Mouse (Mus musculus) kidney, embryonic 16.5 days (tissue): ENCODE data around the gene Spen. TPM values are rescaled to one million over a fixed set of nuclear protein-coding genes. Genes with fewer than 3 reads are reported as not detected.

Source experiments
- ATAC-seq: fragments of 200-750 bp; cut with Nextera tagmentation; 2 replicates; pipeline ENCODE4 v1.8.0; 2017; ENCODE audit warnings: moderate TSS enrichment; ENCODE audit not compliant: low FRiP score, low TSS enrichment
- H3K27ac ChIP-seq: fragments of 300-500 bp; sonication (generic); 2 replicates; pipeline ENCODE4 v1.5.1; 2014; ENCODE audit warnings: low read length
- H3K27me3 ChIP-seq: fragments of 300-500 bp; sonication (generic); 2 replicates; pipeline ENCODE4 v1.6.1; 2014; ENCODE audit warnings: low read length, control low read depth, mixed read lengths; ENCODE audit not compliant: insufficient read depth
- H3K36me3 ChIP-seq: fragments of 300-500 bp; sonication (generic); 2 replicates; pipeline ENCODE4 v1.6.1; 2014; ENCODE audit warnings: low read length, control low read depth, mixed read lengths; ENCODE audit not compliant: insufficient read depth
- H3K4me1 ChIP-seq: fragments of 300-500 bp; sonication (generic); 2 replicates; pipeline ENCODE4 v1.6.1; 2014; ENCODE audit warnings: low read length, control low read depth, mixed read lengths; ENCODE audit not compliant: insufficient read depth
- H3K4me2 ChIP-seq: fragments of 300-500 bp; sonication (generic); replicated peaks from 2 replicates; pipeline ENCODE4 v1.6.1; 2014; ENCODE audit warnings: low read depth, low read length
- H3K4me3 ChIP-seq: fragments of 300-500 bp; sonication (generic); 2 replicates; pipeline ENCODE4 v1.5.1; 2014; ENCODE audit warnings: mild to moderate bottlenecking, low read length
- H3K9ac ChIP-seq: fragments of 300-500 bp; sonication (generic); replicated peaks from 2 replicates; pipeline ENCODE4 v1.6.1; 2014; ENCODE audit warnings: low read length
- H3K9me3 ChIP-seq: fragments of 300-500 bp; sonication (generic); 2 replicates; pipeline ENCODE4 v1.6.1; 2016; ENCODE audit warnings: low read length, control low read depth
- WGBS: fragments of 180-500 bp; shearing (Covaris S2); extraction: QIAGEN DNeasy Blood & Tissue Kit; methylation state at CpG from one replicate; pipeline ENCODE4 v1.1.7; 2014; 5-methylcytosine and 5-hydroxymethylcytosine counted together
- polyA plus RNA-seq: library from polyadenylated mRNA; unstranded; fragments of >200 nt; fragmentation: Nextera tagmentation; extraction: Ambion mirVana; gene quantifications from 2 replicates; pipeline ENCODE4 v1.2.1, GENCODE M21; 2015

The Spen gene
- polyA plus RNA-seq, 1 experiment from 2014 or later: 10.5 TPM

DNA sequence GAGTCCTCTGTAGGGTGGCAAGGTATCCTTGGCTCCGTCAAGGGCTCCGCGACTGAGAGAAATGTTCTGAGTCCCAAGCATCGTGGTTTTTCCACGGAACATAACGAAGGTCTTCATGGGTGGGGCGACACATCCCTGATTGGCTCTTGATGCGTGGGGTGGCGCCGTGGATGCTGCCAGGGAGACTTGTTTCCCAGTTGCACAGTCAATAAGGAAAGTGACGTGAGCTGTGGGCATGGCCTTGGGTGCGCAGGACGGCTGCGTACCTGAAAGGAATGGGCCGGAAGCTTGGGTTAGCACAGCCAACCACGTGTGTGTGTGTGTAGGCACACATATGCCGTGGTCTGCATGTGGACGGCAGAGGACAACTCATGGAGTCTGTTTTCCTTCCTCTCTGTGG lies 105.2 kb downstream of the Spen start:
- H3K4me2 ChIP-seq: no peak overlapping the region
- H3K27me3 ChIP-seq: no peaks in the 10 kb centered on the region
- no peak overlapping the region for H3K27ac ChIP-seq
- WGBS: 81% methylated on average over 18 of the region's 18 CpGs
- no peak for ATAC-seq
- no peaks in the 10 kb centered on the region for H3K36me3 ChIP-seq
- H3K4me1 ChIP-seq: no peaks in the 10 kb centered on the region
- no peaks in the 10 kb centered on the region for H3K9me3 ChIP-seq
- no peak overlapping the region for H3K9ac ChIP-seq
- no peak overlapping the region for H3K4me3 ChIP-seq

DNA sequence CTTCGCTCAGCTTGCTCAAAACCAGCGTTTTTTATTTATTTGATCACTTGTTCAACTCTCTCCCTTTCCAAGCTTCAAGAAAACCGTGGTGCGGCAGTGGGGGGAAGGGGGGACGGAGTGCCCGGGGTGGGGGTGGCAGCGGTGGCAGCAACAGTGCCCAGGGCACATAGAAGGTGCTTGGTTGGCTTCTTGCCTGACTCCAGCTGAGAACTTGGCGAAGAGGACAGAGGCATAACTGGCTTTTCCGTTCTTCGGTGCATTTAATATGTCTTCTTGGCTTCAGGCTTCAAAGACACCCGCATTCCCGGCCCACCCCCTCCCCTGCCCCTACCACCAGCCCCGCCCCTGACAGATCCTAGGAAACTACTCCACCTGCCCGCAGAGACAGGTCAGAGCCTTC lies 105.7 kb downstream of the Spen start:
- ATAC-seq: no peak
- no peaks in the 10 kb centered on the region for H3K27me3 ChIP-seq

DNA sequence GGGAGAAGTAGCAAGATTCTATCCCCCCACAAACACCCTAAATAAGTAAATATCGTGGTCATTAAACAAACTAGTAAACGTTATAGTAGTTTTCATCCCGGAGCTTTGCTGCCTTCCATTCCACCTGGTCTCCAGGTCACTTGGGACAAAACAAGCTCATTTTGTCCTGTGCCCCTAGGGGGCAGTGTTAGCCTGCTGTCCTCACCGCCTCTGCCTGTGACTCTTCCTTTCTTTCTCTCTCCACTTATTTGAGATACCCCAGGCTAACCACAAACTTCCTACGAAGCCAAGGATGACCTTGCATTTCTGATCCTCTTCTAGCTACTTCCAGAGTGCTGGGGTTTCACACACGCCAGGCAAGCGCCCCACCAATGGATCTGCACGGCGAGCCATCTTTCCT lies 107.4 kb downstream of the Spen start:
- Histone ChIP-seq H3K9me3 (no peaks in the 10 kb centered on the region), H3K9ac (no peak overlapping the region), H3K36me3 (no peaks in the 10 kb centered on the region), H3K4me3 (no peak overlapping the region), H3K27ac (no peak overlapping the region), H3K4me1 (peaks cover 10% of the 10 kb centered on the region; the same call in 1 of the 2 replicates), H3K4me2 (no peak overlapping the region), H3K27me3 (no peaks in the 10 kb centered on the region)
- ATAC-seq: no peak
- WGBS: 40% methylated on average over 9 of the region's 9 CpGs

More for the DNA sequence above, 105.7 kb downstream of the Spen start:
- whole genome bisulfite sequencing: 54% methylated on average over 13 of the region's 14 CpGs
- Histone ChIP-seq H3K36me3 (no peaks in the 10 kb centered on the region), H3K4me1 (no peaks in the 10 kb centered on the region), H3K4me3 (no peak overlapping the region), H3K9me3 (no peaks in the 10 kb centered on the region), H3K4me2 (no peak overlapping the region), H3K27ac (no peak overlapping the region), H3K9ac (no peak overlapping the region)

DNA sequence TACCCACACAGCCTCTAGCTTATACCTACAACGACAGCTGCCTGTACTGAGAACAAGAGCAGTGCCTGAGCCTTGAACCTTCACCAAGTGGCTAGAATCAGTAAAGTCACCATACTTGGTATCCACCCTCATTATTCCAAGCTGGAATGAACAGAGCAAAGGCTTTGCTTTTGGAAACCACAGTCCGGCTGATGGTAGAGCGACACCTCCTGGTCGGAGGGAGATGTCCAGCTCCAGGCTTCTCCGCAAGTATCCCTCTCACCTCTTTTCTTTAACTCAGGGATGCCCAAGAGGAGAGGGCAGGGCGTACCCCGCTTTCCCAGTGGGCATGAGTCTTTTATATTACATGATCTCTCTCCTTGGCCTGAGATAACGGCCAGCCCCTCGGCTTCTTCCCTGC lies 108.5 kb downstream of the Spen start:
- Histone ChIP-seq H3K9ac (no peak overlapping the region), H3K4me2 (no peak overlapping the region), H3K36me3 (no peaks in the 10 kb centered on the region), H3K9me3 (no peaks in the 10 kb centered on the region), H3K4me1 (peaks cover 19% of the 10 kb centered on the region), H3K4me3 (no peak overlapping the region), H3K27ac (no peak overlapping the region), H3K27me3 (no peaks in the 10 kb centered on the region)
- ATAC-seq: no peak
- 52% methylated on average over 9 of the region's 9 CpGs for WGBS

DNA sequence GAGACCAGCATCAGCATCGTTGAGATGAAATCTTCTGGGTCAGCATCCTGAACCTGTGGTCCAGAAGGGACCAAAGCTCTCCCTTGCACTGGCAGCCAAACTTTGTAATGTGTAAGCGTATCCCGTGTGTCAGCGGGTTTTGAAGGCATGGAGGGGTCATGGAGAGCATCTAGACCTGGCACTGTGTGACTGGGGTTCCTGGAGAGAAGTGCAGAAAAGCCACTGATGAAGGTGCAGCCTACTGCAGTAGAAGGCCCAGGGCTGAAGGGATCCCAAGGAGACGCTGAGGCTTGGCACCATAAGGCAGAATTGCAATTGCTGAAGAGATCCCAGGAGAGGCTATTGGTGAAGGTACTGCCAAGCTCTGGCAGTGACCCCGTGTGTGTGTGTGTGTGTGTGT lies 109.0 kb downstream of the Spen start:
- no peaks in the 10 kb centered on the region for H3K36me3 ChIP-seq
- H3K27me3 ChIP-seq: no peaks in the 10 kb centered on the region
- no peaks in the 10 kb centered on the region for H3K9me3 ChIP-seq
- WGBS: 81% methylated on average over 6 of the region's 6 CpGs
- no peak overlapping the region for H3K4me2 ChIP-seq
- H3K4me3 ChIP-seq: no peak overlapping the region
- no peak overlapping the region for H3K9ac ChIP-seq
- ATAC-seq: no peak
- peaks cover 19% of the 10 kb centered on the region for H3K4me1 ChIP-seq
- no peak overlapping the region for H3K27ac ChIP-seq

DNA sequence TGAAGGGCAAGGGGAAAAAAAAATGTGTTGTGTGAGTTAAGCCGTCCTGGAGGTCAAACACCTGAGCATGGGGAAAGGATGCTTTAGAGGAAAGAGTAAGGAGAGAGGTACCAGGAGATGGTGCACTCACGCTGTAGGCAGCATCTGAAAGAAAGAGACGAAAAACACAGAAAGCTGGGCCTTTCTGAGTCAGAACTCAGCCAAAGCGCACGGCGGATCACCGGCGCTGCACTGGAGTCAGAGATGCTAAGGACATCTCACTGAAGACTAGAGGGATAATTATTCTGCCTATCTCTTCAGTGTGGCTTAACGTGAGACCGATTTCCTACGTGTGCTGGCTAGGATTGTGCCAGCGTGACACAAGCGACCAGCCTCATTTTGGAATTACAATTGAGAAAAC lies 110.5 kb downstream of the Spen start:
- H3K36me3 ChIP-seq: no peaks in the 10 kb centered on the region
- no peaks in the 10 kb centered on the region for H3K27me3 ChIP-seq
- H3K4me1 ChIP-seq: peaks cover 19% of the 10 kb centered on the region
- H3K4me2 ChIP-seq: no peak overlapping the region
- H3K27ac ChIP-seq: no peak overlapping the region
- no peak for ATAC-seq
- no peaks in the 10 kb centered on the region for H3K9me3 ChIP-seq
- 85% methylated on average over 13 of the region's 13 CpGs for WGBS
- no peak overlapping the region for H3K4me3 ChIP-seq
- no peak overlapping the region for H3K9ac ChIP-seq

DNA sequence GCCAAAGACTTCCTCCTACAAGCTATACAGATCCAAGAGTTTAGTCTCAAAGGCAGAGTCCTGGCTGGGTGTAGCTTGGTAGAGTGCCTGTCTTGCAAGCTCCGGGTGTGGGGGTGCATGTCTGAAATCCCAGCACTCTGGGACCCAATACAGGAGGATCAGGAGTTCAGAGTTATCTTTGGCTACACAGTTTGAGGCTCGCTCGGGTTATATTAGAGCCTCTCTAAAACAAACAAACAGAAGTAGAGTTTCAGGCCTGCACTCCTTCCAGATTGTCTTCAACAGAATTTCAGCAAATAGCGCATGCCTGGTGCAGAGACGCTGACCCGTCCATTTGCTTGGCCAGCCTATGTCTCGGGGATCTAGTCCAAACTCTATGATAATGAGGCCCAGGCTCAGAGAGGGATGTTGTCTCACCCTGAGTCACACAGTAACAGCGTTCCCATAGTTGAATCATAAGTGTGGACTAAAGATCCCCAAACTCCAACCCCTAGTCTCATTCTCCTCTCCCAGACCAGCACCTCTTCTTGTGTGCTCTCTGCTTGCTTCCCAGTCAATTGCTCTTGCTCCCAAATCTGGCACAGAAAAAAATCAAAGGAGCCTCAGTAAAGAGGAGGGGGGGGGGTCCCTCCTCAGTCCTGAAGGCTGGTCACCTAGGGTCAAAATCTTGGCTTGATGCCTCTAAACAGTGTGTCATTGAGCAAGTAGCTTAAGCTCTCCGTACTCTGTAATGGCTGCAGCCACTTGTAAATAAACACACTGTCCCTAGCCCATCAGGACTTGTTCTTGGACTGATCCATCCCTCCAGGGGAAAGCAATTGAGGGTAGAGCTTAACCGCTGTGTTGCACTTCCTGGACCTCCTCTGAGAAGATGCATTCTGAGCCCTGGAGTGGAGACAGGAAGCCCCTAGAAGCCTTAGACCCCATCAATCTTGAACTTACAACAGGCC lies 111.3 kb downstream of the Spen start:
- H3K4me3 ChIP-seq: no peak overlapping the region
- no peak overlapping the region for H3K9ac ChIP-seq
- peak overlapping the region; percentile 58; the same call in 1 of the 2 replicates for H3K27ac ChIP-seq
- no peak overlapping the region for H3K4me2 ChIP-seq
- no peak for ATAC-seq
- H3K4me1 ChIP-seq: peaks cover 19% of the 10 kb centered on the region
- WGBS: 70% methylated on average over 10 of the region's 10 CpGs
- H3K36me3 ChIP-seq: no peaks in the 10 kb centered on the region
- no peaks in the 10 kb centered on the region for H3K9me3 ChIP-seq
- H3K27me3 ChIP-seq: no peaks in the 10 kb centered on the region; the same call in 1 of the 2 replicates

DNA sequence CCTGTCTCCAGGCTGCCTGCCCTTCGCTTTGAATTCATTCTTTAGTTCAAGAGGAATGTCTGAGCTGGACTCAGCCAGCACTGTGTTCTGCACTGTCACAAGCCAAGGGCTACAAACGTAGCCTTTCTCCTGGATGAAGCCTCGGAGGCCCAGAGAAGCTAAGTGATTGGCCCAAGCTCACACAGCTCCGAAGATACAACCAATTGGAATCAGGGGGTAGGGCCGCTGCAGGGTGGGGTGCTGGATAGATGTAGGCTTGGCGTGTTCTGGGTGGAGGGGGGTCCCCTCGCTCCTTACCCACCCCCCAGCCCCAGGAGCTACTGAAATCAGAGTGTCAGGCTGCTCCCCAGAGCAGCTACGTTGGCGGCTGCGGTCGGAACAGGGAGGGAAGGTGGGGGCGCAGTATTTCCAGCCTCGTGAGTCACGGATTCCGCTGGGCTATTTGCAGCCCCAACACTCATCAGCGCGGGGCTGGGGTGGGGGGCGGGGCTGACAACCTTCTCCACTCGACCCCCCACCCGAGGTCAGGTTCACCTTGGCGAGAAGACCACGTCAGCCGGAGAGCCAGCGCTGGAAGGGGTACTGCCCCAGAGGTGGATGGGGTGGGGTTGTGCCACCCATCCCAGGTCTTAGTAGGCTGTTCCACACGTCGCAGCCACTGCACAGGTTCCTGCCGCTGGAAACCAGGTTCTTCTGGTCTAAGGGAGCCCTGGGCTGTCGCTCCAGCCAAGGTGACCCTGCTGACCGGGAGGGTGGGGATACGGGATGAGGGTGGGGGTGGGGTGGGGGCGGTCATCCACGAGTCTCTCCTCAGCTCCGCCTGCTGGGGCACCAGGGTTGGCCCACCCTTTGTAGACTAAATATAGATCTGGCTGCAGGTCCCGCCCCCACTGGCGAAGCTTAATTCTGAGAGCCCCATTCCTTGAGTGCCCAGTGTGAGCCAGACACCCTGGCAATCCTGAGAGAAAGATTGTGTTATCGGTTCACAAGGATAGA lies 112.6 kb downstream of the Spen start:
- WGBS: 4% methylated on average over 36 of the region's 36 CpGs
- peak overlapping the region; percentile 73 for H3K4me2 ChIP-seq
- H3K4me1 ChIP-seq: peaks cover 30% of the 10 kb centered on the region
- H3K9me3 ChIP-seq: no peaks in the 10 kb centered on the region
- no peaks in the 10 kb centered on the region; the same call in 1 of the 2 replicates for H3K27me3 ChIP-seq
- no peaks in the 10 kb centered on the region for H3K36me3 ChIP-seq
- peak; percentile 85 for ATAC-seq
- H3K9ac ChIP-seq: peak overlapping the region; percentile 35
- H3K27ac ChIP-seq: peak overlapping the region; percentile 58
- peak overlapping the region; percentile 42 for H3K4me3 ChIP-seq

DNA sequence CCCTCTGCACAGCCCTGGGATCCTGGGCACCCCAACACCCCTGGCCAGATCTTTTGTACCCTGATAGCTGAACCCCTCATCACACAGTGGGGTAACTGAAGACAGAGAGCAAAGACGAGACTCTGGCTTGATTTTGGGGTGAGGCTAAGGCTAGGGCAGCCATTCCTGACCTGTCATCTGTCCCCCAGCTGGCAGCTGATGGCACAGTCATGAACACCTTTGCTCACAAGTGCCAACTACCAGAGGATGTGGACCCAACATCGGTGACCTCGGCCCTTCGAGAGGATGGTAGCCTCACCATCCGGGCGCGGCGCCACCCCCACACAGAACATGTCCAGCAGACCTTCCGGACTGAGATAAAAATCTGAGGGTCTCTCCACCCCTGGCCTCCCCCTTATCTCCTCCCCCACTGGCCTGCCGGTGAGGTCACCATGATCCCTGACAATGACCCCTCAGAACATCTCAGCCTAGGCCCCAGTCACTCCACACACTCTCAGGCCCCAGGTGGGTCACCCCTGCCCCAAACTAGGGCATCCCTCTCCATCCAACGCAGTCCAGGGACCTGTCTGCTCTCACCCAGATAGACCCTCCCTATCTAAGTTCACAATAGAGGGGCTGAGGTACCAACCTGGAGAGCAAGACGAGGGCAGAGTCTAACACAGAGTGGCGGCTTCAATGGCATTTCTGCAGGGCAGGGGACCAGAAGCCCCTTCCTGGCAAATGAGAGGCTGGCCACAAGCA lies 114.5 kb downstream of the Spen start:
- Histone ChIP-seq H3K4me3 (no peak overlapping the region), H3K9ac (no peak overlapping the region), H3K4me1 (peaks cover 46% of the 10 kb centered on the region), H3K9me3 (no peaks in the 10 kb centered on the region), H3K36me3 (no peaks in the 10 kb centered on the region), H3K27ac (no peak overlapping the region), H3K4me2 (no peak overlapping the region), H3K27me3 (no peaks in the 10 kb centered on the region; the same call in 1 of the 2 replicates)
- no peak for ATAC-seq
- WGBS: 82% methylated on average over 13 of the region's 13 CpGs
